Mouse (Mus musculus): ENCODE measurements around the gene Zfp950. TPM values are rescaled to one million over a fixed set of nuclear protein-coding genes. Genes with fewer than 3 reads are reported as not detected.
A peak's percentile ranks its signal among the peaks of the same experiment; 100 is the strongest.

Zfp950 gene
- polyA plus RNA-seq, 1 experiment from 2014 or later = 40.9 TPM

- Histone ChIP-seq H3K27ac (no peak overlapping the region), H3K4me2 (replicated peaks) (no peak overlapping the region), H3K27me3 (no peaks in the 10 kb centered on the region), H3K36me3 (peaks cover 26% of the 10 kb centered on the region), H3K4me1 (no peaks in the 10 kb centered on the region), H3K9me3 (replicated peaks) (no peaks in the 10 kb centered on the region), H3K4me3 (no peak overlapping the region), H3K9ac (no peak overlapping the region)
- ATAC-seq (ENCODE audit: low FRiP score) = no peak
- 92% methylated on average over 3 of the region's 3 CpGs for WGBS
These were observed 51.6 kb downstream of the Zfp950 start for GRCm38 (mm10) chr19:61089001-61089400.

GRCm38 (mm10) chr19:61087781-61088180 lies 52.9 kb downstream of the Zfp950 start:
- no peak overlapping the region for H3K27ac ChIP-seq
- WGBS = 100% methylated on average over 1 of the region's 1 CpGs
- no peak for ATAC-seq (ENCODE audit: low FRiP score)

DNA sequence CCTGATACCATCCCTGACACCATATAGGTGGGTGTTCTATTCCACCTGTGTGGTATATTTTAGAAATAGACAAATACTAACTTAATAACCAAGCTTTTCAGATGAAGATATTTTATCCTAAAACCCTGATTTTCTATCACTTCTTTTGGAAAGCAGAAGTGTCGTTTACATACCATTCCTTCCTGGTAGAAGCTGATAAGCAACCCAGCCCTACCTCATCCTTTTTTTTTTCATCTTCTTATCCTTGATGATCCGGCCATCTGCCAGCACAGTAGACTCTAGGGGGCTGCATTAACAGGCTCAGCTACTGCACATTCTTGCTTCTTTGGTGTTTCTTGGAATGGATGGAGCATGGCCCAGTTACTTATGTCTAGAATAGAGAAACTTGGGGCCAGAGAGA lies 55.4 kb downstream of the Zfp950 start:
- no peak overlapping the region for H3K9ac ChIP-seq
- no peaks in the 10 kb centered on the region for H3K4me1 ChIP-seq
- WGBS = 75% methylated on average over 2 of the region's 2 CpGs
- no peak overlapping the region for H3K4me2 ChIP-seq (replicated peaks)
- H3K4me3 ChIP-seq = no peak overlapping the region
- 0 out of 2 replicates have a peak, but pooled peaks cover 23% of the 10 kb centered on the region for H3K36me3 ChIP-seq
- no peaks in the 10 kb centered on the region for H3K9me3 ChIP-seq (replicated peaks)
- no peak for ATAC-seq (ENCODE audit: low FRiP score)
- H3K27ac ChIP-seq = no peak overlapping the region
- no peaks in the 10 kb centered on the region for H3K27me3 ChIP-seq

More at GRCm38 (mm10) chr19:61087781-61088180, 52.9 kb downstream of the Zfp950 start:
- H3K4me3 ChIP-seq = no peak overlapping the region
- H3K4me2 ChIP-seq (replicated peaks) = no peak overlapping the region
- H3K9me3 ChIP-seq (replicated peaks) = no peaks in the 10 kb centered on the region
- no peak overlapping the region for H3K9ac ChIP-seq
- no peaks in the 10 kb centered on the region for H3K4me1 ChIP-seq
- H3K27me3 ChIP-seq = no peaks in the 10 kb centered on the region
- peaks cover 31% of the 10 kb centered on the region for H3K36me3 ChIP-seq

GRCm38 (mm10) chr19:61084149-61084940 lies 56.3 kb downstream of the Zfp950 start:
- Histone ChIP-seq H3K4me1 (no peaks in the 10 kb centered on the region), H3K36me3 (0 out of 2 replicates have a peak, but pooled peaks cover 23% of the 10 kb centered on the region), H3K4me2 (replicated peaks) (no peak overlapping the region), H3K27me3 (no peaks in the 10 kb centered on the region), H3K9me3 (replicated peaks) (no peaks in the 10 kb centered on the region), H3K27ac (no peak overlapping the region), H3K9ac (no peak overlapping the region), H3K4me3 (no peak overlapping the region)
- ATAC-seq (ENCODE audit: low FRiP score) = peak; percentile 50
- WGBS = 51% methylated on average over 4 of the region's 4 CpGs

DNA sequence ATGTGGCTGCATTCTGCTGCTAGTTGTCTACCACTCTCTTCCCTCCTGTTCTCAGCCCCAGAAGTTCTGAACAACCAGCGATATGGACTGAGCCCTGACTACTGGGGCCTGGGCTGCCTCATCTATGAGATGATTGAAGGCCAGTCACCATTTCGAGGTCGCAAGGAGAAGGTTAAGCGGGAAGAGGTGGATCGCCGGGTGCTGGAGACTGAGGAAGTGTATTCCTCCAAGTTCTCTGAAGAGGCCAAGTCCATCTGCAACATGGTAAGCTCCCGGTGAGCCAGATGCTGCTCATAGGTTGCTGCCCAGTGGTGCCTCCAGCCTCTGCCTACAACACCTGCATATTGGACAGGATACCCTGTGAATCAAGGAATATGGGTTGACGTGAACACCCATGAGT lies 57.6 kb downstream of the Zfp950 start:
- no peaks in the 10 kb centered on the region for H3K4me1 ChIP-seq
- no peaks in the 10 kb centered on the region for H3K27me3 ChIP-seq
- H3K4me3 ChIP-seq = no peak overlapping the region
- no peak overlapping the region for H3K27ac ChIP-seq
- H3K36me3 ChIP-seq = 0 out of 2 replicates have a peak, but pooled peaks cover 17% of the 10 kb centered on the region
- WGBS = 94% methylated on average over 8 of the region's 8 CpGs
- no peak overlapping the region for H3K9ac ChIP-seq
- no peak for ATAC-seq (ENCODE audit: low FRiP score)
- no peaks in the 10 kb centered on the region for H3K9me3 ChIP-seq (replicated peaks)
- H3K4me2 ChIP-seq (replicated peaks) = no peak overlapping the region

DNA sequence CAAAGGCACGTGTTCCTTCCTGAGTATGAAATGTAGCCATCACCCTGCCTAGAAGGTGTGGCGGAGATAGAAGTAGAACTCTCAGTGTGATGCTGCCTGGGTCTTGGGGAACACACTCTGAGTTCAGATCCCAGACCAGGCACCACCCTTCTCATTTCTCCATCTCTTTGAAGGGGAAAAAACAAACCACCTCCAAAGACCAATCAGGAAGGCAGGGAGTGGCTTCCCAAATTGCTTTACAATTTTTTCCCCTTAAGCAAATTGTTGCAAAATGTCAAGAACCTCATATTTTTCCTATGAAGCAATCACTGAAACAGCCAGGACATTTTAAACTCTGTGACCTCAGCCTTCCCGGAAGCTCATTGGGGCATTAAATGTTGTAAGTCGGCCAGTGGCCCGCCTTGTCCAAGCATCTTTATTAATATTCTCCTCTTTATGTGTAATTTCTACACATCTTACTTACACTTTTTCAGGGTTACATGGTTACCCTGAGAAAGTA lies 60.3 kb downstream of the Zfp950 start:
- WGBS = 96% methylated on average over 5 of the region's 5 CpGs
- 0 out of 2 replicates have a peak, but pooled peaks cover 9% of the 10 kb centered on the region for H3K36me3 ChIP-seq
- no peaks in the 10 kb centered on the region for H3K9me3 ChIP-seq (replicated peaks)
- no peak for ATAC-seq (ENCODE audit: low FRiP score)
- H3K4me1 ChIP-seq = no peaks in the 10 kb centered on the region
- no peak overlapping the region for H3K9ac ChIP-seq
- no peaks in the 10 kb centered on the region for H3K27me3 ChIP-seq
- H3K4me2 ChIP-seq (replicated peaks) = no peak overlapping the region
- no peak overlapping the region for H3K27ac ChIP-seq
- H3K4me3 ChIP-seq = no peak overlapping the region

GRCm38 (mm10) chr19:61078622-61079021 lies 62.0 kb downstream of the Zfp950 start:
- no peaks in the 10 kb centered on the region for H3K27me3 ChIP-seq
- H3K9me3 ChIP-seq (replicated peaks) = no peaks in the 10 kb centered on the region
- no peak for ATAC-seq (ENCODE audit: low FRiP score)
- H3K4me3 ChIP-seq = no peak overlapping the region
- no peak overlapping the region for H3K9ac ChIP-seq
- 91% methylated on average over 3 of the region's 3 CpGs for WGBS
- no peak overlapping the region for H3K4me2 ChIP-seq (replicated peaks)
- H3K4me1 ChIP-seq = no peaks in the 10 kb centered on the region
- 0 out of 2 replicates have a peak, but pooled peaks cover 6% of the 10 kb centered on the region for H3K36me3 ChIP-seq
- no peak overlapping the region for H3K27ac ChIP-seq

DNA sequence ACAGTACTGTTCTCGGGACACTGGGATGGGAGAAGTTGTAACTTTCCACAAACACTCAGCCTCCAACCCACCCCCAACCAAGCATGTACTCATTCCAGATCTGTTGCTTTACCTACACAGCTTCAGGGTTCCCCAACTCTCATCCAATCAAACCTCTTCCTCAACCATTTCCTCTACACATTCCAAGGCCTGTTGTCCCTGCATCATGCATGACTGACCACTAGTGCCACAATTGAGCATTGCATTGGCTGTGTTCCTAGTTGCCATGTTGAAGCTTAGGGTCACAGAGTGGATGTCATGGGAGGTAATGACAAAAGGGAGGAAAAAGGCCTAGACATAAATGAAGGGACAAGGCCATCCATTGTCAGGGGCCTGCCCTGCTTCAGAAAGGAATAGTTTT lies 75.6 kb downstream of the Zfp950 start:
- WGBS = 82% methylated on average over 1 of the region's 1 CpGs
- no peak overlapping the region for H3K27ac ChIP-seq
- no peak overlapping the region for H3K9ac ChIP-seq
- ATAC-seq (ENCODE audit: low FRiP score) = no peak
- no peak overlapping the region for H3K4me3 ChIP-seq
- H3K4me1 ChIP-seq = no peaks in the 10 kb centered on the region
- no peaks in the 10 kb centered on the region for H3K9me3 ChIP-seq (replicated peaks)
- H3K4me2 ChIP-seq (replicated peaks) = no peak overlapping the region
- no peaks in the 10 kb centered on the region for H3K36me3 ChIP-seq
- H3K27me3 ChIP-seq = no peaks in the 10 kb centered on the region

DNA sequence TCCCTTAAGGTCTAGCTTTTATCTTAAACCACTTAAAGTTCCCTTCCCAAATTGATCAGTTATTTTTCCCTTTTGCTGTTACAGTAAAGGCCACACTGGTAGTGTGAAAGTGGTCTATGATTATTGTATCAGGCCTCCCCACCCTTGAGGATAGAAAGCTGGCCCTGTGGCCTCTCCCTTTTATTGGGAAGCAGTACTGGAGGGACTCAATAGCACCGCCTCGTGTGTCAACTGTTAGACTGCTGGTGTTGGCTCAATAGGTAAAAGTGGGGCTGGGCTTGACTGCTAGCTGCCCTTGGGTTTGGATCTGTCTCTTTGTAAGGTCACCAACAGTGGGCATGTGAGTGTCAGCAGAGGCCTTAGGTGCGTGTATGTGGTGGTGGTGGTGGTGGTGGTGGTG lies 76.3 kb downstream of the Zfp950 start:
- no peak overlapping the region for H3K27ac ChIP-seq
- H3K4me2 ChIP-seq (replicated peaks) = no peak overlapping the region
- no peak overlapping the region for H3K9ac ChIP-seq
- H3K27me3 ChIP-seq = no peaks in the 10 kb centered on the region
- no peaks in the 10 kb centered on the region for H3K4me1 ChIP-seq
- H3K36me3 ChIP-seq = no peaks in the 10 kb centered on the region
- ATAC-seq (ENCODE audit: low FRiP score) = no peak
- H3K9me3 ChIP-seq (replicated peaks) = no peaks in the 10 kb centered on the region
- no peak overlapping the region for H3K4me3 ChIP-seq
- WGBS = 91% methylated on average over 3 of the region's 3 CpGs

DNA sequence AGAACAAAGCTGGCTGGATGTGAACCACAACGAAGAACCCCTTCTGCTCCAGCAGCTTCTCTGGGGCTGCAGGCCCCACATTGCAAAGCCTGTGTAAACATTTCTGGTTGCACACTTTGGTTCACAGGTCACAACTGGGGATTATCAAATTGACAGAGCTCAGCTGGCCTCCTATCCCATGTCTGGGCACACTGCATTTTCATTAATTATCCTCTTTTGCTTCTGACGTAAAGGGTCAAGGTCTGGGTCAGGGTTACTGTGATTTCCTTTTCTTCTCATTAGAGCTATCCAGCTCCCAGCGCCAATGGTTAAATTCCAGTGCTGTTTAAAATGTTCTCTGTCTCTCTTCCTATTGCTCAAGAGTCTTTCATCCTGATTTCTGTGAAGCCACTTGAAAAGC lies 83.1 kb downstream of the Zfp950 start:
- Histone ChIP-seq H3K4me2 (replicated peaks) (no peak overlapping the region), H3K4me1 (peaks cover 8% of the 10 kb centered on the region), H3K9ac (no peak overlapping the region), H3K27ac (no peak overlapping the region), H3K27me3 (no peaks in the 10 kb centered on the region), H3K4me3 (no peak overlapping the region), H3K9me3 (replicated peaks) (no peaks in the 10 kb centered on the region; the same call in 1 of the 2 replicates), H3K36me3 (no peaks in the 10 kb centered on the region)
- ATAC-seq (ENCODE audit: low FRiP score) = no peak
- WGBS = 28% methylated on average over 3 of the region's 3 CpGs

GRCm38 (mm10) chr19:61056783-61057410 lies 83.7 kb downstream of the Zfp950 start:
- H3K9ac ChIP-seq = no peak overlapping the region
- no peak for ATAC-seq (ENCODE audit: low FRiP score)
- no peaks in the 10 kb centered on the region for H3K36me3 ChIP-seq
- no peak overlapping the region for H3K27ac ChIP-seq
- WGBS = 71% methylated on average over 5 of the region's 5 CpGs
- no peaks in the 10 kb centered on the region for H3K27me3 ChIP-seq
- no peaks in the 10 kb centered on the region; the same call in 1 of the 2 replicates for H3K9me3 ChIP-seq (replicated peaks)
- H3K4me1 ChIP-seq = peaks cover 8% of the 10 kb centered on the region
- no peak overlapping the region for H3K4me2 ChIP-seq (replicated peaks)
- no peak overlapping the region for H3K4me3 ChIP-seq

DNA sequence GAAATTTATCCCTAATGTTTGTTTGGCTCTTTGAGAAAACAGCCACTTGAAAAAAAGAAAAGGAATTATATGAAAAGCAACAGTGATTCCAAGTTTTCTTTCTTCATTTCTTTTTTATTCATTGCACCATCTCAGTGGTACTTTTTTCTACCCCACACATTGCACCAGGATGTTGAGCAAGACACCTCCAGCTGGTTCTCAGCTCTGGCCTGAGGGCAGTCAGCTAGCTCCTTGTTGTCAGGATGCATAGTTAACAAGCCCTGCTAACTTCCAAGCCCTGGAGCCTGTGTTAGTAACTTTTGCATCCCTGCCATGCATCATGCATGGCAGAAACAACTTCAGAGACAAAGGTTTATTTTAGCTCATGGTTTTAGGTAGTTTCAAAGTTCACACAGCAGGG lies 87.9 kb downstream of the Zfp950 start:
- no peak for ATAC-seq (ENCODE audit: low FRiP score)
- Histone ChIP-seq H3K27me3 (no peaks in the 10 kb centered on the region), H3K36me3 (no peaks in the 10 kb centered on the region), H3K4me3 (no peak overlapping the region), H3K9me3 (replicated peaks) (no peaks in the 10 kb centered on the region; the same call in 1 of the 2 replicates), H3K4me2 (replicated peaks) (no peak overlapping the region), H3K9ac (no peak overlapping the region), H3K27ac (no peak overlapping the region), H3K4me1 (peaks cover 8% of the 10 kb centered on the region)

Measured in hindbrain, embryonic 12.5 days (tissue).